Mouse (Mus musculus) cerebellum, adult 2 months (tissue): Measurements from ENCODE around the gene Tmed5. TPM values are rescaled to one million over a fixed set of nuclear protein-coding genes. Genes with fewer than 3 reads are reported as not detected.
"Not testable (repeated sequence)": the region's sequence is repeated elsewhere in the genome, so short reads cannot be mapped to it uniquely, and the experiment has no call there.

Source experiments
- DNase-seq, 2 experiments: peaks; one replicate each; pipeline ENCODE4 v3.0.0; 2021
- H3K27ac ChIP-seq: fragments of 200-500 bp; 2 replicates; pipeline ENCODE4 v1.5.1; 2012; ENCODE audit warnings: low read length, control low read depth, inconsistent platforms; ENCODE audit not compliant: insufficient read depth
- H3K27me3 ChIP-seq: fragments of 200-500 bp; 2 replicates; pipeline ENCODE4 v1.6.1; 2012; ENCODE audit warnings: inconsistent platforms, mild to moderate bottlenecking, low read length, moderate library complexity; ENCODE audit not compliant: control insufficient read depth, insufficient read depth
- H3K4me1 ChIP-seq: fragments of 200-500 bp; 2 replicates; pipeline ENCODE4 v1.6.1; 2011; ENCODE audit warnings: low read length; ENCODE audit not compliant: control insufficient read depth, insufficient read depth
- H3K4me3 ChIP-seq: fragments of 200-500 bp; replicated peaks from 2 replicates; pipeline ENCODE3; 2011; ENCODE audit warnings: mild to moderate bottlenecking, low read depth, low read length, control low read depth; ENCODE audit not compliant: insufficient read depth
- CTCF ChIP-seq: fragments of 200-500 bp; IDR thresholded peaks from 2 replicates; pipeline ENCODE4 v1.5.1; 2011; ENCODE audit warnings: low read depth, mild to moderate bottlenecking, control low read depth, low read length, moderate library complexity, borderline replicate concordance; ENCODE audit not compliant: insufficient read depth
- POLR2A ChIP-seq: fragments of 200-500 bp; IDR thresholded peaks from 2 replicates; pipeline ENCODE4 v1.6.1; 2011; ENCODE audit warnings: low read length, control low read depth, borderline replicate concordance; ENCODE audit not compliant: insufficient read depth
- WGBS: fragments of 180-500 bp; shearing (Covaris S2); methylation state at CpG from one replicate; pipeline ENCODE4 v1.1.7; 2018; 5-methylcytosine and 5-hydroxymethylcytosine counted together
- polyA plus RNA-seq: library from polyadenylated mRNA; depleted of rRNA; stranded (reverse); fragments of >200 nt; gene quantifications from 2 replicates; pipeline ENCODE4 v1.2.3, GENCODE M21; 2012

The Tmed5 gene
- polyA plus RNA-seq, 1 experiment, result 19.9 TPM

DNA sequence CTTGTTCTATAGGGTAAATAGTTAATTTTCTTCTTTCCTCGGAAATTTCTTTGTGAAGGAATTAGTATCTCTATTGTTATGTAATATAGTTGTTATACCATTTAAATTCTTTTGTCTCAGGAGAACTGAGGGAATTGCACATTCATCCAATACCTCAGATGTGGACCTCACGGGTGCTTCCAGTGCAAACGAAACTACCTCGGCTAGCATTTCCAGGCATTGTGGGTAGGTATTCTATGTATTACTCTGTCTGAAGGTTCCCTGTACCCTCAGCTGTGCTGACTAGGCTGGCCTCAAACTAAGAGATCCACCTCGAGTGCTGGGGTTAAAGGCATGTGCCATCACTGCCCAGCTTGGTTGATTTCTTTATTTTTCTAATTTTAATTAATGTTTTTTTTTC is 28.1 kb downstream of the Tmed5 start:
- Histone ChIP-seq H3K4me3 (no peak overlapping the region), H3K4me1 (no peaks in the 10 kb centered on the region), H3K27ac (no peak overlapping the region), H3K27me3 (no peaks in the 10 kb centered on the region)
- no peak for DNase-seq
- no peak for TF ChIP-seq POLR2A
- WGBS, result 81% methylated on average over 5 of the region's 5 CpGs

- Histone ChIP-seq H3K4me1 (no peaks in the 10 kb centered on the region), H3K27me3 (no peaks in the 10 kb centered on the region), H3K4me3 (no peak overlapping the region), H3K27ac (no peak overlapping the region)
- TF ChIP-seq POLR2A (no peak), CTCF (no peak)
- peak in 1 of 2 experiments; percentile 15 for DNase-seq
These were observed 32.2 kb downstream of the Tmed5 start for GRCm38 (mm10) chr5:108100196-108100595.

- H3K4me1 ChIP-seq, result no peaks in the 10 kb centered on the region
- H3K4me3 ChIP-seq, result no peak overlapping the region
- no peaks in the 10 kb centered on the region for H3K27me3 ChIP-seq
- TF ChIP-seq POLR2A (no peak), CTCF (no peak)
- H3K27ac ChIP-seq, result no peak overlapping the region
- 94% methylated on average over 3 of the region's 3 CpGs for WGBS
- no peak for DNase-seq
These were observed 34.7 kb downstream of the Tmed5 start for GRCm38 (mm10) chr5:108097676-108098075.

DNA sequence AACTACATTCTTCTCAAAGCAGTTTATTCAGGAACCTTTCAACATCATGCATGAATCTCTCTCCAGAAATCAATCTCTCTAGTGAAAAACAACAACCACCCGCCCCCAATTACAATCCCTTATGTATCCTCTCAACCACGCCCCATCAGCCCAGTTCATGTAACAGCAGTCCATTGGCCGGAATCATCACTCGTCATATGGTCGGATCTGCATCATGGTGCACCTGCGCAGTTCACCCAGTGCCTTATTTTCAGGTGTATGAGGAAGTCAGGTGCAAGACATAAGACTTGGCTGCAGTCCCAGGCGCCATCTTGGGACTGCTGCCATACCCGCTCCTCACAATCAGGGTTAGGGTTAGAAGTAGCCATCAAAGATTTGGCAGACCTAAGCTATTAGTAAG is 39.7 kb downstream of the Tmed5 start:
- not testable (repeated sequence) for H3K4me3 ChIP-seq, H3K27me3 ChIP-seq, H3K4me1 ChIP-seq, H3K27ac ChIP-seq, DNase-seq
- 97% methylated on average over 8 of the region's 8 CpGs for WGBS

GRCm38 (mm10) chr5:108085440-108085839 is 47.0 kb downstream of the Tmed5 start:
- 99% methylated on average over 2 of the region's 2 CpGs for WGBS
- DNase-seq, result no peak
- Histone ChIP-seq H3K4me3 (no peak overlapping the region), H3K27ac (no peak overlapping the region), H3K4me1 (no peaks in the 10 kb centered on the region), H3K27me3 (no peaks in the 10 kb centered on the region)
- no peak for TF ChIP-seq POLR2A
- no peak for TF ChIP-seq CTCF

GRCm38 (mm10) chr5:108082380-108082779 is 50.0 kb downstream of the Tmed5 start:
- H3K4me1 ChIP-seq, result no peaks in the 10 kb centered on the region
- no peak overlapping the region for H3K27ac ChIP-seq
- no peaks in the 10 kb centered on the region for H3K27me3 ChIP-seq
- no peak for DNase-seq
- WGBS, result 32% methylated on average over 2 of the region's 2 CpGs
- H3K4me3 ChIP-seq, result no peak overlapping the region
- TF ChIP-seq POLR2A (no peak), CTCF (peak; percentile 34; the same call in 1 of the 2 replicates)

DNA sequence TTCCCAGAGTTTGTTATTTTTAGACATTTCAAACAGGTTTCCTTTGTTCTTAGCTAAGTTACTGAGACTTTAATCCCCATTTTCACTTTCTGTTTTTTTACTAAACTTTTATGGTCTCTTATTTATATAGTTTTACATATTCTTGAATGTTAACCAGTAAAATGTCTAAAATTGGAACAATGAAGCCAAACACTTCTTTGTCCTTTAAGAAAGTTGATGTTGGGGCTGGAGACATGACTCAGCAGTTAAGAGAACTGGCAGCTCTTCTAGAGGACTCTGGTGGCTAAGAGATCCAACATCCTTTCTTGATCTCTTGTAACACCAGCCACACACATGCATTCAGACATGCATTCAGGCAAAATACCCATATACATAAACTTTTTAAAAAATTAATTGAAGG is 52.8 kb downstream of the Tmed5 start:
- DNase-seq, result no peak
- no peaks in the 10 kb centered on the region for H3K27me3 ChIP-seq
- no peak for TF ChIP-seq POLR2A
- TF ChIP-seq CTCF, result no peak
- no peak overlapping the region for H3K4me3 ChIP-seq
- H3K4me1 ChIP-seq, result no peaks in the 10 kb centered on the region
- no peak overlapping the region for H3K27ac ChIP-seq

GRCm38 (mm10) chr5:108076833-108077540 is 55.4 kb downstream of the Tmed5 start:
- DNase-seq, result no peak
- 76% methylated on average over 6 of the region's 6 CpGs for WGBS
- no peaks in the 10 kb centered on the region for H3K27me3 ChIP-seq
- H3K4me1 ChIP-seq, result no peaks in the 10 kb centered on the region
- H3K4me3 ChIP-seq, result no peak overlapping the region
- TF ChIP-seq CTCF (no peak), POLR2A (no peak)
- H3K27ac ChIP-seq, result no peak overlapping the region

DNA sequence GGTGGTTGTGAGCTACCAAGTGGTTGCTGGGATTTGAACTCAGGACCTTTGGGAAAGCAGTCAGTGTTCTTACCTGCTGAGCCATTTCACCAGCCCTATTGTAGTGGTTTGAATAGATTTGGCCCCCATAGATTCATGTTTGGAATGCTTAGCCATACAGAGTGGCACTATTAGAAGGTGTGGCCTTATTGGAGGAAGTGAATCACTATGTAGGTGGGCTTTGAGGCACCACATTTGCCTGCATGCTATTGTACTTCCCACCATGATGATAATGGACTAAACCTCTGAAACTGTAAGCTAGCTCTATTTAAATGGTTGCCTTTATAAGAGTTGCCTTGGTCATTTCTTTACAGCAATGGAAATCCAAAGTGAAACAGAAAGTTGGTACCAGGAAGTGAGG is 56.2 kb downstream of the Tmed5 start:
- H3K4me1 ChIP-seq, result no peaks in the 10 kb centered on the region
- no peak overlapping the region for H3K4me3 ChIP-seq
- TF ChIP-seq POLR2A, result no peak
- no peak for TF ChIP-seq CTCF
- no peak for DNase-seq
- no peak overlapping the region for H3K27ac ChIP-seq
- no peaks in the 10 kb centered on the region for H3K27me3 ChIP-seq
